Mouse (Mus musculus): Measurements from ENCODE around the gene Sh3rf3. TPM values are rescaled to one million over a fixed set of nuclear protein-coding genes. Genes with fewer than 3 reads are reported as not detected.

Sh3rf3 gene
- 0.06 and 0.20 TPM in 2 replicates for total RNA-seq (2017)

- ATAC-seq (replicated peaks in 1 of 2; ENCODE audit: insufficient read depth in 1 of 2, low FRiP score in 2 of 2, low TSS enrichment in 1 of 2, low read depth in 1 of 2, poor library complexity in 2 of 2, severe bottlenecking in 2 of 2): peak in 1 of 2 experiments; percentile 29; a peak in 1 of 4 replicates
Observed at GRCm38 (mm10) chr10:58813081-58813800, at the start of gene Sh3rf3. Sh3rf3 (plus strand) TSS chr10:58813359.

- no peak for ATAC-seq (replicated peaks in 1 of 2; ENCODE audit: insufficient read depth in 1 of 2, low FRiP score in 2 of 2, low TSS enrichment in 1 of 2, low read depth in 1 of 2, poor library complexity in 2 of 2, severe bottlenecking in 2 of 2)
Observed at GRCm38 (mm10) chr10:58788486-58789274, 24.5 kb upstream of the Sh3rf3 start.

GRCm38 (mm10) chr10:58797555-58797954, 15.6 kb upstream of the Sh3rf3 start:
- ATAC-seq (replicated peaks in 1 of 2; ENCODE audit: insufficient read depth in 1 of 2, low FRiP score in 2 of 2, low TSS enrichment in 1 of 2, low read depth in 1 of 2, poor library complexity in 2 of 2, severe bottlenecking in 2 of 2): no peak

- ATAC-seq (replicated peaks in 1 of 2; ENCODE audit: insufficient read depth in 1 of 2, low FRiP score in 2 of 2, low TSS enrichment in 1 of 2, low read depth in 1 of 2, poor library complexity in 2 of 2, severe bottlenecking in 2 of 2): no peak
Observed at GRCm38 (mm10) chr10:58798156-58798555, 15.0 kb upstream of the Sh3rf3 start.

GRCm38 (mm10) chr10:58800996-58801433, 12.1 kb upstream of the Sh3rf3 start:
- ATAC-seq (replicated peaks in 1 of 2; ENCODE audit: insufficient read depth in 1 of 2, low FRiP score in 2 of 2, low TSS enrichment in 1 of 2, low read depth in 1 of 2, poor library complexity in 2 of 2, severe bottlenecking in 2 of 2): no peak

GRCm38 (mm10) chr10:58802391-58802790, 10.8 kb upstream of the Sh3rf3 start:
- ATAC-seq (replicated peaks in 1 of 2; ENCODE audit: insufficient read depth in 1 of 2, low FRiP score in 2 of 2, low TSS enrichment in 1 of 2, low read depth in 1 of 2, poor library complexity in 2 of 2, severe bottlenecking in 2 of 2): no peak

GRCm38 (mm10) chr10:58807956-58808355, 5.2 kb upstream of the Sh3rf3 start:
- ATAC-seq (replicated peaks in 1 of 2; ENCODE audit: insufficient read depth in 1 of 2, low FRiP score in 2 of 2, low TSS enrichment in 1 of 2, low read depth in 1 of 2, poor library complexity in 2 of 2, severe bottlenecking in 2 of 2): no peak

- no peak for ATAC-seq (replicated peaks in 1 of 2; ENCODE audit: insufficient read depth in 1 of 2, low FRiP score in 2 of 2, low TSS enrichment in 1 of 2, low read depth in 1 of 2, poor library complexity in 2 of 2, severe bottlenecking in 2 of 2)
Observed at GRCm38 (mm10) chr10:58810181-58810580, 3.0 kb upstream of the Sh3rf3 start.

- ATAC-seq (replicated peaks in 1 of 2; ENCODE audit: insufficient read depth in 1 of 2, low FRiP score in 2 of 2, low TSS enrichment in 1 of 2, low read depth in 1 of 2, poor library complexity in 2 of 2, severe bottlenecking in 2 of 2): peak; percentile 70 to 78
Observed at GRCm38 (mm10) chr10:58812210-58813080, 714 bp upstream of the Sh3rf3 start.

- ATAC-seq (replicated peaks in 1 of 2; ENCODE audit: insufficient read depth in 1 of 2, low FRiP score in 2 of 2, low TSS enrichment in 1 of 2, low read depth in 1 of 2, poor library complexity in 2 of 2, severe bottlenecking in 2 of 2): peak in 1 of 2 experiments; percentile 29; a peak in 2 of 4 replicates
Observed at GRCm38 (mm10) chr10:58813801-58814191, 637 bp downstream of the Sh3rf3 start.

GRCm38 (mm10) chr10:58814486-58814885, 1.3 kb downstream of the Sh3rf3 start:
- no peak for ATAC-seq (replicated peaks in 1 of 2; ENCODE audit: insufficient read depth in 1 of 2, low FRiP score in 2 of 2, low TSS enrichment in 1 of 2, low read depth in 1 of 2, poor library complexity in 2 of 2, severe bottlenecking in 2 of 2)

- ATAC-seq (replicated peaks in 1 of 2; ENCODE audit: insufficient read depth in 1 of 2, low FRiP score in 2 of 2, low TSS enrichment in 1 of 2, low read depth in 1 of 2, poor library complexity in 2 of 2, severe bottlenecking in 2 of 2): no peak
Observed at GRCm38 (mm10) chr10:58824016-58824568, 10.9 kb downstream of the Sh3rf3 start.

- ATAC-seq (replicated peaks in 1 of 2; ENCODE audit: insufficient read depth in 1 of 2, low FRiP score in 2 of 2, low TSS enrichment in 1 of 2, low read depth in 1 of 2, poor library complexity in 2 of 2, severe bottlenecking in 2 of 2): no peak
Observed at GRCm38 (mm10) chr10:58829251-58830111, 16.3 kb downstream of the Sh3rf3 start.

GRCm38 (mm10) chr10:58833146-58833545, 20.0 kb downstream of the Sh3rf3 start:
- ATAC-seq (replicated peaks in 1 of 2; ENCODE audit: insufficient read depth in 1 of 2, low FRiP score in 2 of 2, low TSS enrichment in 1 of 2, low read depth in 1 of 2, poor library complexity in 2 of 2, severe bottlenecking in 2 of 2): no peak

GRCm38 (mm10) chr10:58833741-58834178, 20.6 kb downstream of the Sh3rf3 start:
- no peak for ATAC-seq (replicated peaks in 1 of 2; ENCODE audit: insufficient read depth in 1 of 2, low FRiP score in 2 of 2, low TSS enrichment in 1 of 2, low read depth in 1 of 2, poor library complexity in 2 of 2, severe bottlenecking in 2 of 2)

- ATAC-seq (replicated peaks in 1 of 2; ENCODE audit: insufficient read depth in 1 of 2, low FRiP score in 2 of 2, low TSS enrichment in 1 of 2, low read depth in 1 of 2, poor library complexity in 2 of 2, severe bottlenecking in 2 of 2): no peak
Observed at GRCm38 (mm10) chr10:58836391-58836790, 23.2 kb downstream of the Sh3rf3 start.
